Mouse (Mus musculus) hindbrain, postnatal 0 days (tissue): ENCODE measurements at regions not wholly inside any gene's neighbourhood (a gene's known extent, or its start where the extent isn't known, plus 50 kb on each side); places are given as distances from the start of the nearest gene placed in this dataset.

ENCODE experiments used
- ATAC-seq: fragments of 200-750 bp; cut with Nextera tagmentation; 2 replicates; pipeline ENCODE4 v1.8.0; 2017; ENCODE audit warnings: mild to moderate bottlenecking, moderate TSS enrichment, moderate library complexity
- DNase-seq: peaks from one replicate; pipeline ENCODE4 v3.0.0-alpha.2; 2015; ENCODE audit warnings: low spot score
- H3K27ac ChIP-seq: fragments of 300-500 bp; sonication (generic); 2 replicates; pipeline ENCODE4 v1.5.1; 2014; ENCODE audit warnings: mild to moderate bottlenecking
- H3K27me3 ChIP-seq: fragments of 300-500 bp; sonication (generic); 2 replicates; pipeline ENCODE4 v1.6.1; 2014; ENCODE audit warnings: low read length, mixed read lengths; ENCODE audit not compliant: insufficient read depth
- H3K36me3 ChIP-seq: fragments of 300-500 bp; sonication (generic); 2 replicates; pipeline ENCODE4 v1.6.1; 2014; ENCODE audit warnings: low read length, mixed read lengths; ENCODE audit not compliant: insufficient read depth
- H3K4me1 ChIP-seq: fragments of 300-500 bp; sonication (generic); 2 replicates; pipeline ENCODE4 v1.6.1; 2014; ENCODE audit warnings: antibody characterized with exemption, low read length, mixed read lengths; ENCODE audit not compliant: insufficient read depth
- H3K4me2 ChIP-seq: fragments of 300-500 bp; sonication (generic); 2 replicates; pipeline ENCODE4 v1.6.1; 2014; ENCODE audit warnings: low read depth, mild to moderate bottlenecking, low read length, moderate library complexity, mixed read lengths
- H3K4me3 ChIP-seq: fragments of 300-500 bp; sonication (generic); 2 replicates; pipeline ENCODE4 v1.5.1; 2014; ENCODE audit warnings: low read length
- H3K9ac ChIP-seq: fragments of 300-500 bp; sonication (generic); replicated peaks from 2 replicates; pipeline ENCODE4 v1.6.1; 2014; ENCODE audit warnings: mild to moderate bottlenecking, low read length, moderate library complexity, mixed read lengths
- H3K9me3 ChIP-seq: fragments of 300-500 bp; sonication (generic); 2 replicates; pipeline ENCODE4 v1.6.1; 2016; ENCODE audit warnings: low read length, mixed read lengths
- CTCF ChIP-seq: IDR thresholded peaks from 2 replicates; pipeline ENCODE4 v1.5.1; 2016; ENCODE audit warnings: antibody characterized with exemption, control low read depth, low read depth
- WGBS: fragments of 180-500 bp; shearing (Covaris S2); extraction: QIAGEN DNeasy Blood & Tissue Kit; methylation state at CpG from one replicate; pipeline ENCODE4 v1.1.7; 2014; 5-methylcytosine and 5-hydroxymethylcytosine counted together

- no peaks in the 10 kb centered on the region for H3K4me1 ChIP-seq
- H3K27me3 ChIP-seq = no peaks in the 10 kb centered on the region
- H3K4me2 ChIP-seq = no peak overlapping the region
- ATAC-seq (no peak), DNase-seq (no peak)
- H3K4me3 ChIP-seq = no peak overlapping the region
- 94% methylated on average over 8 of the region's 8 CpGs for WGBS
- no peak for TF ChIP-seq CTCF
- H3K9ac ChIP-seq = no peak overlapping the region
- no peak overlapping the region for H3K27ac ChIP-seq
- no peaks in the 10 kb centered on the region for H3K9me3 ChIP-seq
- no peaks in the 10 kb centered on the region for H3K36me3 ChIP-seq
These were observed 103.4 kb downstream of the Mreg start for GRCm38 (mm10) chr1:72108678-72109077.

GRCm38 (mm10) chr1:72107125-72107524 is 105.0 kb downstream of the Mreg start:
- no peak overlapping the region for H3K9ac ChIP-seq
- no peak for TF ChIP-seq CTCF
- no peaks in the 10 kb centered on the region for H3K4me1 ChIP-seq
- no peak overlapping the region for H3K4me2 ChIP-seq
- no peak for ATAC-seq
- DNase-seq = no peak
- H3K27me3 ChIP-seq = no peaks in the 10 kb centered on the region
- 86% methylated on average over 7 of the region's 7 CpGs for WGBS
- H3K36me3 ChIP-seq = no peaks in the 10 kb centered on the region
- H3K9me3 ChIP-seq = no peaks in the 10 kb centered on the region
- H3K27ac ChIP-seq = no peak overlapping the region
- no peak overlapping the region for H3K4me3 ChIP-seq

- H3K9me3 ChIP-seq = no peaks in the 10 kb centered on the region
- TF ChIP-seq CTCF = no peak
- no peaks in the 10 kb centered on the region for H3K36me3 ChIP-seq
- H3K4me1 ChIP-seq = no peaks in the 10 kb centered on the region
- ATAC-seq (no peak), DNase-seq (no peak)
- no peak overlapping the region for H3K9ac ChIP-seq
- WGBS = 86% methylated on average over 4 of the region's 4 CpGs
- no peaks in the 10 kb centered on the region for H3K27me3 ChIP-seq
- H3K4me2 ChIP-seq = no peak overlapping the region
- H3K27ac ChIP-seq = no peak overlapping the region
- H3K4me3 ChIP-seq = no peak overlapping the region
These were observed 105.5 kb downstream of the Mreg start for GRCm38 (mm10) chr1:72106655-72107054.

- DNase-seq = no peak
- no peak for ATAC-seq
- no peaks in the 10 kb centered on the region for H3K9me3 ChIP-seq
- no peak overlapping the region for H3K4me3 ChIP-seq
- no peaks in the 10 kb centered on the region for H3K27me3 ChIP-seq
- H3K36me3 ChIP-seq = no peaks in the 10 kb centered on the region
- H3K27ac ChIP-seq = no peak overlapping the region
- no peak overlapping the region for H3K9ac ChIP-seq
- no peak overlapping the region for H3K4me2 ChIP-seq
- TF ChIP-seq CTCF = no peak
- no peaks in the 10 kb centered on the region for H3K4me1 ChIP-seq
- WGBS = 86% methylated on average over 5 of the region's 5 CpGs
These were observed 106.6 kb downstream of the Mreg start for GRCm38 (mm10) chr1:72105435-72106057.

- no peak for TF ChIP-seq CTCF
- no peaks in the 10 kb centered on the region for H3K27me3 ChIP-seq
- no peak overlapping the region for H3K9ac ChIP-seq
- H3K4me3 ChIP-seq = no peak overlapping the region
- no peak overlapping the region for H3K27ac ChIP-seq
- ATAC-seq = no peak
- no peaks in the 10 kb centered on the region for H3K9me3 ChIP-seq
- WGBS = 84% methylated on average over 6 of the region's 6 CpGs
- no peak overlapping the region for H3K4me2 ChIP-seq
- no peaks in the 10 kb centered on the region for H3K4me1 ChIP-seq
- no peak for DNase-seq
- H3K36me3 ChIP-seq = no peaks in the 10 kb centered on the region
These were observed 108.1 kb downstream of the Mreg start for GRCm38 (mm10) chr1:72103962-72104361.

GRCm38 (mm10) chr1:72103387-72103786 is 108.7 kb downstream of the Mreg start:
- H3K4me2 ChIP-seq = no peak overlapping the region
- no peak overlapping the region for H3K9ac ChIP-seq
- no peaks in the 10 kb centered on the region for H3K4me1 ChIP-seq
- ATAC-seq (no peak), DNase-seq (no peak)
- H3K4me3 ChIP-seq = no peak overlapping the region
- H3K27ac ChIP-seq = no peak overlapping the region
- WGBS = 89% methylated on average over 6 of the region's 6 CpGs
- H3K36me3 ChIP-seq = no peaks in the 10 kb centered on the region
- TF ChIP-seq CTCF = no peak
- no peaks in the 10 kb centered on the region for H3K27me3 ChIP-seq
- H3K9me3 ChIP-seq = no peaks in the 10 kb centered on the region

GRCm38 (mm10) chr1:72099447-72099846 is 112.7 kb downstream of the Mreg start:
- Histone ChIP-seq H3K36me3 (no peaks in the 10 kb centered on the region), H3K4me3 (no peak overlapping the region), H3K4me1 (no peaks in the 10 kb centered on the region), H3K27me3 (no peaks in the 10 kb centered on the region), H3K9ac (no peak overlapping the region), H3K4me2 (no peak overlapping the region), H3K27ac (no peak overlapping the region), H3K9me3 (no peaks in the 10 kb centered on the region)
- no peak for TF ChIP-seq CTCF
- DNase-seq (no peak), ATAC-seq (no peak)
- 82% methylated on average over 5 of the region's 5 CpGs for WGBS
